Mouse (Mus musculus) heart, adult 11 months (tissue): ENCODE data around the gene Ltf.

Experiments
- DNase-seq: peaks from one replicate; pipeline ENCODE4 v3.0.0; 2022

Ltf gene

DNA sequence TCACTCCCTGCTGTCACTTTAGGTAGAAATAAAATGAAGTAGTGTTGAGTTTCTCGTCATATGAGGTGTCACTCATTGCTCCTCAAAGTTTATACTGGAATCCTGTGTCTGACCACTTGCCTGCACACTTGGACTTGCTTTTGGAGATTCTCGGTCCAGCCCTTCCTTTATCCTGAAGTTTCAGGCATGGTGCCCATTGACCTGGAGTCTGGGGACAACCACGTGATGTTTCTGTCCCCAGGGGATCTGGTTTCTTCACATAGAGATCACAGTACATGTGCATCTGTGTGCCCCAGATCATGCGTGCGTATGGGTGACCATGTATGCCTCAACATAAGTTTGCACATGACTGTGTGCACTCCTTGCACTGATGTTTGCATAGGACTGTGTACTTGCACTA is 23.2 kb downstream of the Ltf start:
- DNase-seq: peak; percentile 97

DNA sequence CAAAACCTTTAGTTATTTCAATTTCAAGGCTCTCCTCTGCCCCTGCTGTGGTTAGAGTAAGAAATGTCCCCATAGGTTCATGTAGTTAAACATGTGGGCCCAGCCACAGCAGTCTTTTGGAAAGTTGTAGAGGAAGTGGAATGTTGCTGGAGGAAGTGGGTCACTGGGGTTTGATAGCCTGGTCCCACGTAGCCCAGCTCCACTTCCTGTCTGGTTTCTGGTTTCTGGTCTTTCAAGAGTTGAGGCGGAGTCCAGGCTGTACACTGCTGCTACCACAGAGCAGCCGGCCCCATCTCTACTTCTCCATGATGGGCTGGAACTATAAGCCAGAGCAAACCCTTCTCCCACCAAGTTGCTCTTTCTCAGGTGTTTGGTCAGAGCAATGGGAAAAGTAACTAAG is 27.2 kb downstream of the Ltf start:
- DNase-seq: peak; percentile 96

DNA sequence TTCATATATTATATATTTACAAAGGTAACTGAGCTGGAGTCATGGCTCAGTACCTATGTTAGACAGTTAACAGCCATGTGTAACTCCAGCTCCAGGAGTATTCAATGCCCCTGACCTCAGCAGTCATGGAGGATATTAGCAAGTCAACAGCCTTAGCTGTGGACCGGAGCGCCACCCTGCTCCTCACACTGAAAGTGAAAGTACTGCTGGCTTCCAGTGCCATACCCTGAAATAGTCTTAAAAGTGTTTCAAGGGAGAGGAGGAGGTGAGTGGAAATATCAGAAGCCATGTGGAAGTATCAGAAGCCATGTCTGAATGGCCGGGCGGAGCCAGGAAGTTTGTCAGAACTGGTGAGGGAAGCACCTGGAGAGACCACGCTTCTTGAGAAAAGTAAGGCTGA is 28.2 kb downstream of the Ltf start:
- DNase-seq: peak; percentile 90

DNA sequence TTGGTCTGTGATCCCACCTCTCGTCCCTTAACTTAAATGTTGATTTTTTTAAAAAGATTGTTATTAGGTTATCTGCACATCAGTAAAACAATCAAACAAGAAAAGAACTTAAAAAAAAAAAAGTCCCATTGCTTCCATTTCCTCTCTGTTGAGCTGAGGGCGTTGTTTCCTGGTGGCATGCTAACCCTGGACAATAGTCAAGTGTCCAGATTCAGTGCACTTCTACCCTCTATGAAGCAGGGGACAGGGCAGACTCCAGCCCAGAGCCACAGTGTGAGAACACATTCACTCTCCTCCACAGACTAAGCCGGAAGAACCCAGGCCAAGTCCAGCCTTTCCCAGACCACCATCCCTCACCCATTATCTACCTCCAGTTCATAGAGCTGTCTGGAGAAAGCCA is 29.4 kb downstream of the Ltf start:
- no peak for DNase-seq

DNA sequence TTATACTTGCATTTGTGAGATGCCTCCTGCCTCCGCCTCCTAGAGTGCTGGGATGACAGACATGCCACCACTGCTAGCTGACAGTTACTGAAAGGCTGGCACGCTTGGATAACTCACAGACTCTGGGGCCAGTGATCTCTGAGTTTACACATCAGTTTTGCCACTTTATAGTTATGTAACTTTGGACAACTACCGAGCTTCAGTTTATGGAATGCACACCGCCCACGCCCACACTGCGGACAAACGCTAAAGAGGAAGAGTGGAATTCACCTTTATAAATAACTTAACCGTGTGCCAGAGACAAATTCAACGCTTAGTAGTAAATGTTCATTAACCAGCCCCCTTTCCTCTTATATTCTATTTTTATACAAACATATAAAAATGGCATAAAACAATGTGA is 35.9 kb downstream of the Ltf start:
- peak; percentile 85 for DNase-seq

DNA sequence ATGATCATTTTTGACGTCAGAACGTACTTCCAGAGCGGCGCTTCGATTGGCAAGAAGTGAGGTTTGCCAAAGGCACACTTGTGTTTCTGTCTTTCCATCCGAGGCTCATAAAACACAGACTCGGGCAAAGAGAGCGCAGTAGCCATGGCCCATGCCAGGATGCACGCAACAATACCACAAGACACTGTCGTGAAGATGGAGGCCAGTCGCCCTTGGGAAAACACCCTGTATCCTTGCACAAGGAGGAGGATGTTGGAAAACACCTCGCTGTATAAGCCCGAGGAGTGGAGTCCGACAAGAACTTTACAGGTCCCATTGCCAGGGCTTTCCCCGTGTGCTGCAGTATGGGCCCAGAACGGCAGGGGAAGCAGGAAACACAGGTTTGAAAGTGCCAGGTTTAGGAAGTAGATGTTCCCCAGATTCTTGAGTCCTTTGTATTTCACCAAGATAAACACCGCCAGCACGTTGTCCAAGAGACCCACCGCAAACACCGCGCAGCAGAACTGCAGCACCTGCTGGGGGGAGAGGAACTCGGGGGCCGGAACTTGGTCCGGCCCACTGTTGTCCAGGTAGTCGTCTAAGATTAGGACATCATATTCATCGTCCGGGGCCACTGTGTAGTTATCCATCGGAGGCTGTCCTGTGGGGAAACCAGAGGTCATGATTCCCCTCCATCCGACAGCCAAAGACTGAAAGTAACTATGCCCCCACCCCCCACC is 36.9 kb downstream of the Ltf start:
- DNase-seq: peak; percentile 90

DNA sequence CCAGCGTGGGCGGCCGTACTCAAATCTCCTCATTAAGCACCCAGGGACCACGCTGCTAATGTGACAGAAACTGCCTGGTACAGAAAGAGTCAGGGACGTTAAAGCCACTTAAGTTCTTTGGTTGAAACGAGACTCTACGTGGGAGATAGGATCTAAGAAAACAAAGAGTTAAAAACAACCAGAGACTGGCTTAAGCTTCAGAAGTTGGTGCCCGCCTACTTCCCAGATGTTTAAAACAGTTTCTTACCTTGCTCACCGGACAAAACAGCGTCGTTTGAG is 37.4 kb downstream of the Ltf start:
- DNase-seq: no peak

DNA sequence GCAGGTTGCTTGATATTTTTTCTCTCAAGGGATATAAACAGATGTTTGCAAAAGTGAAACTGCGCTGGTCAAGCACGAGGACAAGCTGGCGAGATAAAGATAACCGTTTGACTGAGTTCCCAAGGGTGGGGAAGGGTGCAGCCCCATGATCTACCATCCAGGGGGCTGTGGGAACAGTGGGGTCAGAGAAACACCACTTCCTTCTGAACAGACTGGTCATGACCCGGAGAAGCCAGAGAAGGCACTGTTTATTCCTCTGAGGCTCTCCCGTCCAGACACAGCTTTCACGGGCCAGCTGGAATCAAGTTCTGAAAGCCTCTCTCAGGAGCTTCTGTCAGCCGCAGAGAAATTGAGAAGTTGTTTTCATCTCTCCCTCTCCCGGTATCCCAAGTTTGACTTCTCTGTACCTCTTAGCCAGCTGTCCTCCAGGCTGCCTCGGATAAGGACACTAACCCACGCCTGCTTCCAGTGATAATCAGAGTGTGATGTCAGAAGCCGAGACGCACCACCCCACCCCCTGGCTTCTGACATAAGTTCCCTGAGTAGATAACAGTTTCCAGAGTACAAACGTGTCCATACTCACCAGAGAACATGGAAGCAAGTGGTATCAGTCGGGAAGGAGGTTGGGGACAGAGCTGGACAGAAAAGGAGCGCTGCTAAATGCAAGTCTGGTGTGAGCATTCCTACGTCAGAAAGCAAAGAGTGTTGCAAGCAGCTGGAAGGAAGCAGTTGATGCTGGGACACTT is 37.9 kb downstream of the Ltf start, which contains the start of gene Ccrl2:
Gene Ccrl2, minus strand, starts transcription at position 722 of the 746 bp plus-strand sequence.
- DNase-seq: peak; percentile 98

DNA sequence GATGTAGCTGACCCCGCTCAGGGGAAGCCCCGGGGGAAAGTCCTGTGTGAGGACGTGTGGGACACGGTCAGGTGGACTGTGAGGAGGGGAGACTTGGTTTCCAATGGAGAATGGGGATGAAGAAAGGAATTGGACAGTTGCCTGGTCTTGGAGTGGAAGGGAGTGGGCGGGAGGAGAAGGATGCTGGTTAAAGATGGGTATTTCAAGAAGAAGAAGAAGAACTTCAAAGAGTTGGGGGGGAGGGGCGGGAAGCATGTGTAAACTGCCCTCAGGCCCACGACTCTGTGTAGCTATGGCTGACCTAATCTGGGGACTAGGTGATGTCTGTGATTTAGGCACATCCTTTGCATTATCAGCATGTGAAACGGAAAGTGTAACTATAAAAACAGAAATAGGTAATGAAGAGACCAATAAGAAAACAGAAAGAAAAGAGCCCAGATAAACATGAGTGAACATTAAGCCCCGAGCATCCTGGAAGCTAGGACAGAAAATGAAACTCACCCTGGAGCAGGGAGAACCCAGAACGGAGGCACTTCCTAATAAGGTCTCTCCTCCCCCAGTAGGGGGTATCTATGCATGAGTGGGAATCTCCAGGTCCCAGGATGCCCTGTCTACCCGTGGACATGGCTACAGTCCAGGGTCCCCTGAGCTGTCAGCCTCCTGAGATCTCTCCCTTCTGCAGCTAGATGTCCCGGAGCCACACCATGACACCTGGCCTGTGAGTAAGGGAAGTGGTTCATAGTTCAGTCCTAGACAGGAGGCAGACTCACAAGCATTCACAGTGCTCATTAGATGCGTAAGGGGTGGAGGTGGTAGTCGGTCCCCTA is 38.7 kb downstream of the Ltf start:
- peak; percentile 93 for DNase-seq

DNA sequence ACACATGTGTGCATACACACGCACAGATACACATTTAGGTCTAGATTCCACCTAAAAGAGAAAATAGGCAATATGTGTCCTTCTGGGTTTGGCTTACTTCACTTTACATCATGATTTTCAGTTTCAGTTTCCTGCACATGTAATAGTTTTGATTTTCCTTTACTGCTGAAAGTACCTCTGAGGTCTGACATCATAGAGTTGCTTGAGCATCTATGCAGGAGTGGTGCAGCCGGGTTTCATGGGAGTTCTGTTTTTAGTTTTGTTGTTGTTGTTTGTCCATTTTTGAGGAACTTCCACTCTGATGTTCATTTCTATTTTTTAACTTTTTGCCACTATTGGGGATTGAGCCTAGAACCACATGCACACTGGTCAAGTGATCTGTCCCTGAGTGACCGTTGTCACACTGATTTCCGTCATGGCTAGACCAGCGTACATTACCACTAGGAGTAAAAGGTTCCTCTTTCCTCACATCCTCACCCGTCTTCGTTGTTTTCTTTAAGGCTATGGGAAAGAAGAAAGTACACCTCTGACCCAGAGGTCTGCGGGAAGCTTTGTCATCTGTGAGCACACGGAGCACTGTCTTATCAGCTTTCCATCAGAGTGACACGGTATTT is 40.0 kb downstream of the Ltf start:
- no peak for DNase-seq

DNA sequence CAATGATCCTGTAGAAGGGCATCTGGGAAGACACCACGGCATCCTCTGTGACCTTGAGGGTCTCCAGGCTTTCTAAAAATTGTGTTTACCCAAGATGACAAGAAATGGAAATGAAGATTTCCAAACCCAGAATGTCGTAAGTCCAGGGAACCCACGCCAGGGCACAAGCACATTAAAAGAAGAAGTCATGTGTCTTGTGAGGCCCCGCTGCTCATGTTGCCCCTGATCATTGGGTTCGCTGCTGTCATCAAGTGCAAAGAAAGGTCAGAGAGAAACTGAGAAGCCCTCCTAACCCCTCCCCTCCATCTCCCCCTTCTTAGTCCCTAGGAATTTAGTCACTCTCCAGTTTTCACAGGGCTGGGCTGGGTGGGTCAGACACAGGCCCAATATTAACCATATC is 43.8 kb downstream of the Ltf start:
- peak; percentile 86 for DNase-seq

DNA sequence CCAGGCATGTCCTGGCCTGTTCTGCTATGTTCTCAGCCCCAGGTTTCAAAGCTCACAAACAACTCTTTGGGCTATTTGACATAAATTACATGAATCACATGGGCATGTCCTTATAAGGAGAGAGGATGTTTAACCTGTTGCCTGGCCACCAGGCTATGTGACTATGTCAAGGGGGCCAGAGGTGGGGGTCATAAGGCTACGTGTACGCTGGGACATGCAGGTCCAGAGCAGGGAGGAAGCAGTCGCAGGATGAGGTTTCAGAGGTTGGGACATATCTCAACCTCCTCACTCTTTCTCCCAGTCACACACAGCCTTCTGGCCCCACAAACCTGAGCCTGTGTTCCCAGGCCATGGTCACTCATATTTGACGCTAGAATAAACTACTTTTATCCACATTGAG is 48.0 kb downstream of the Ltf start:
- DNase-seq: peak; percentile 67

DNA sequence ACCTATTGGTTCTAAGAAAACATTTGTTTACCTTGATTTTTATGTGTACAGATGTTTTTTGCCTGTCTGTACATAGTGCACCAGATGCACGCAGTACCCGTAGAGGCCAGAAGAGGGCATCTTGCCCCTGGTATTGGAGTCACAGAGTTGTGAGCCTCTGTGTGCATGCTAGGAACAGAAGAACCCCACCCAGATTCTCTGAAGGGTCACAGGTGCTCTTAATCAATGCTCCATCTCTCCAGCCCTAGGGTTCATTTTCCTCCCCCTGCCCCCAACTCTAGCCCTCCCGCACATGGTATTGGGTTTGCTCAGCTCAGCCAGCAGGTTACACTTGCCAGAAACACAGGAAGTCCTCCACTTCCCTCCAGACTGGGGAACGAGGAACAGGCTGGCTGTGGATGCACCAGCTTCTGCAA is 51.5 kb downstream of the Ltf start:
- DNase-seq: peak; percentile 93

DNA sequence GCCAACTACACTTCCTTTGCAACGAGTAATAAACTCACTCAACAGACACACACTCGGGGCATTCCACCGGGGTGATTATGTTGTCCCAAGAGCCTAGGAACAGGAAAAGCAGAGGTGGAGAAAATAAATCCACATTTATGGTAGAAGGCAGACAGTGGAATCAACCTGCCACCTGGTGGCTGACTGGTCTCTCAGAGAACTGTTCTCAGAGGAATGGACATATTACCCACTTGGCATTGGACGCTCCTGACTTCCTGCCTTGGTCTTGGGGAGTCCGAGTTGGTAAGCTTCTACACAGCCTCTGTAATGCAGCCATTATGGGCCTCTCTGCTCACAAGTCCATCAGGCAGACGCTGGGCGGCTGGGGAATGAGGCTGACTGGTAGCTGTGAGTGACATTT is 53.1 kb downstream of the Ltf start:
- DNase-seq: peak; percentile 89

DNA sequence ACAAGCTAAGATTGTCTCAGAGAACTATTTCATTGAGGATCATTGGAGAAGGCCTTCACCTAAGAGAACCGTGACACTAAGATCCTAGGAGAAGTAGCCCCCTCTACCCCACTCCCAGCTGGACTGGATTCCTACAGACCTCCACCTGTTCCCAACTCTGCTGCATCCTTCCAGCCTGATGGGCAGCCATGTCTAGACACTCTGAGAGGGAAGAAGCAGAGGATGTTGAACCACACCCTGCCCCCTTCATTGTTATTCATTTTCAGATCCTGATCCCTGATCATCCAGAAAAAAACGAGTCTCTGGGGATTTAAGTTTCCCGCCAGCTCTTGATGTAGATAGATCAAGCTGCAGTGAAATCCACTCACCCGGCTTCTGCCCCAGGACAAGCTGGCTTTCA is 53.9 kb downstream of the Ltf start:
- peak; percentile 80 for DNase-seq

DNA sequence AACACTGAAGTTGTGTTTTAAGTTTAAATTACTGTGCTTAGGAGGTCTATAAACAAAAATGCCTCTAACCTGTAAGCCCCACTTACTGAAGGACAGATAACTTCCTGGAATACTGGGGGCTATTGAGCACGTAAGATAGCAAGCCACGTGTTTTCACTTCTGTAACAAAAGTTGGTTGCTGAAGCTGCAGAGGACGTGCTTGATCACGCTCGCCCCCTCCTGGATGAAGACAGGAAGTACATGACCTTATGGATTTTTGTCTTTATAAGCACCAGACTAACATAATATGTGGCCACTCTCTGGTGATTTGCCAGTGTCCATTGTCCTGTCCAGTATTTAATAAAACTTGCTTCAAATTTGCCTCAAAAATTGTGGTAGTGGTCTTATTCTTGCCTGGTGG is 58.7 kb downstream of the Ltf start:
- DNase-seq: no peak

DNA sequence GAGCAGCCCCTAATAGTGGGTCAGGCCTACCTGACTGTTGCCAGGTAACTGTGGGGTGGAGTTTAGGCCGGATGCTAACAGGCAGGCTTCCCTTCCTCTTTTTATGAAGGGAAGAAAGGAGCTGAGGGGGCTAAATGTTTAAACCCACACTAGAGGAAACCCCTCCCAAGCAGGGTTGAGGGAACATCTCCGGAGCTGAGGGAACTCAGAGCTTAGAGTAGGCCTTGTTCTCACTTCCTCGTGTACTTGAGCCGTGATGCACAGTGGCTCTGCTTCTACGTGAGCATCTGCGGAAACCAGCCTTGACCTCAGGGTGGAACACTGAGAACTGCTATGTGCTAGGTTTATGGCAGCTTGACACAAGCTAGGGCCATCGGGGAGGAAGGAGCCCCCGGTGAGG is 61.7 kb downstream of the Ltf start:
- DNase-seq: no peak

DNA sequence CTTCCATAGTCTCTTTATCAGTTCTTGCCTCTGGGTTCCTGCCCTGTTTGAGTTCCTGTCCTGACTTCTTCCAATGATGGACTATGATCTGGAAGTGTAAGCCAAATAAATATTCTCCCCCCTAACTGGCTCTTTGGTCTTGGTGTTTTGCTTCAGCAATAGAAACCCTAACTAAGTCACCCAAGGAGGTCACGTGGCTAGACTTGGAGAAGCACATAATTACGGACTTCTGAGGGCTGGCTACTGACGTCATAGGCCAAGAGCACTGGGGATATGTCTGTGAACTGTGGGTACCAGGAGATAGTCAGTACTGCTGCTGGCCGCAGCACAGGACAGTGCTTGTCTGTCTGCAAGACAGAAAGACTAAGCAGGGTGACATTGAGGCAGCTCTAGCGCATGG is 62.7 kb downstream of the Ltf start:
- no peak for DNase-seq

DNA sequence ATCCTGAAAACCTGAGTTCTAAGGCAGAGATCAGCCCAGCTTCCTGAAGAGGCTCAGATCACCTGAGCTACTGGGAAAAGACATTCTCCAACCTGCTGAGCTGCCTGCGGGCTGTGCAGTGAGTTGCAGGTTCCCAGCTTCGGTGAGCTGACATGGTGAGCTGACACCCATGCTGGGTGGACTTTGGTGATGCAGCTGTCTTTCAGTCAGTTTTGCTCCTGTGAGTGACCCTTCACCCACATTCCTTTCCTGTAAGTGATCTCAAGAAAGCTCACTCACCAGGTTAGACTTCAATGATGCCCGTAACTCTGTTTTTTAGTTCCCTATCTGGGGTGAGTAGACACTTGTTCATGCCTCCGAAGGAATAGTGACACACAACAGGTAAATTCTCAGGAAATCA is 66.3 kb downstream of the Ltf start:
- peak; percentile 75 for DNase-seq

DNA sequence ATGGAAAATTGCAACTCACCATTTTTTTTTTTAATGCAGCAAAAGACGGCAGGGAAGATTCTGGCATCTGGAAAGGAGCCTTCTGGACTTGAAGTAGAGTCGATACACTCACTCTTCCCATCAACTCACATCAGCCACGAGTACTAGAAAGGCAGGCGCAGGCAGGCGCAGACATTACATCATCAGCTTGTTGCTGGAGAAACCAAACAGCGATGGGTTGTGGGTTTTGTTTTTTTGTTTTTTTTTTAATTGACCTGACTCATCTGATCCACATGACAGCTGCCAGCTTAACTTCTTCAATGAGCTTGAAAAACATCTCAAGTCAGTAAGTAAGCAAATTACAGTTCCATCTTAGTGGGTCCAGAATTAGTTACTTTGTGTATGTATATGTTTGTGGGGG is 67.1 kb downstream of the Ltf start:
- peak; percentile 89 for DNase-seq

DNA sequence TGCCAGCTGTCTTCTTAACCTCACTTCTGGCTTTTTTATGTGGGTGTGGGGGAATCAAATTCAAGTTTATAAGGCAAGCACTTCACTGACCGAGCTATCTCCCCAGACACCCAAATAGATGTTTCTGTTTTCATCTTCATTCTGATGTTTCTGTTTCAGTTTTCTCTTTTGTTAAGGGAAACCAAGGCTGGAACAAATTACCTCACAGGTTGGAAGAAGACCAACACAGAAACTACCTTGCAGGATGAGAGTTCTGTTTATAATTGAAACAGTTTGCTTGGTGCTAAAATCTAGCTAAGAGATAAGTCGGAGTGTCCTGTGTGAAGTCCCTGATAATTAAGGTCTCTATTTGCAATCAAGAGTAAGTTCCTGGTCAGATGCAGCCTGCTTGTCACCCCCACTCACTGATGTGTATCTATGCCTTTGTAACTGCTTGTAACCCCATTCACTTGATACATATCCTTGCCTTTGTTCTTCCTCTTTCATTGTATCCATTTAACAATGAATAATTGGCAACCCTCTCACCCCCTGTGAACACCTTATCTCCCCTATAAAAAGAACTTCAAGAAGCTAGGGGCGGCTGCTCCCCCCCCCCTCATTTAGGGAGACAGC is 68.0 kb downstream of the Ltf start:
- peak; percentile 31 for DNase-seq

DNA sequence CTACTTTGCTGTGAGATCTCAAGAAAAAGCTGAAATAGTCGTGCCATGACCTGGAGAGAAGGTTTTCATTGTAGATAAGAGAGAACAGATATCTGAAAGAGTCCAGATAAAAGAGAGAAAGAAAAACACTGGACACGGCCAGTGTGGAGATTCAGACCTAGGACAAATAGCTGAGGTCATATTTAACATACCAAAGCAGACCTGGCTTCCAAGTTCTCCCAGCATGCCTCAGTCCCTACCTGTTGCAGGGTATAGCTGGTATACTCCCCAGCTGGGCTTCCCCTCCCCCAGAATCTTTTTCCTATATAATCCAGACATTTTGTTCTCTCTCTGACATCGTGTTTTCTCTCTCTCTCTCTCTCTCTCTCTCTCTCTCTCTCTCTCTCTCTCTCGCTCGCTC is 68.9 kb downstream of the Ltf start:
- DNase-seq: peak; percentile 27

DNA sequence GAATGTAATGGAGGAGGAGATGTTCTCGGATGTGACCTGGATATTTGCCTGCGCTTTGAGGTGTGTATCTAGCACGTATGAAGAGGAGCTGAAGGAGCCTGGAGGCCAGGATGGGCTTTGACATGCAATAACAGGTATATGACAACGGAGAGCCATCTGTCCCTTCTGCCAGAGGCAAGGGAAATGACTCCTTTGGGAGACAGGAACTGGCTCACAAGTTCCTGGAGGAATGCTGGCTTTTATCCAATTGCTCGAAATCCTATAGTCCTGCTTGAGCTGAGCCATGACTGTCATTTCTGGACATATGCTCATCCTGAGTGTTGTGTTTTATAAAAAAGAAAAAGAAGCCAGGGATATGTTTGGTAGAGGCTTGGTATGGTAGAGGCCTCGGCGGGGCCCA is 69.8 kb downstream of the Ltf start:
- peak; percentile 80 for DNase-seq
